Mouse (Mus musculus) urinary bladder, postnatal 4 days (tissue): Measurements from ENCODE around the gene Timm8a2.

Source experiments
- DNase-seq, 2 experiments: peaks; one replicate each; pipeline ENCODE4 v3.0.0; 2021 to 2022; ENCODE audit warnings: low spot score in 2 of 2

The Timm8a2 gene

DNA sequence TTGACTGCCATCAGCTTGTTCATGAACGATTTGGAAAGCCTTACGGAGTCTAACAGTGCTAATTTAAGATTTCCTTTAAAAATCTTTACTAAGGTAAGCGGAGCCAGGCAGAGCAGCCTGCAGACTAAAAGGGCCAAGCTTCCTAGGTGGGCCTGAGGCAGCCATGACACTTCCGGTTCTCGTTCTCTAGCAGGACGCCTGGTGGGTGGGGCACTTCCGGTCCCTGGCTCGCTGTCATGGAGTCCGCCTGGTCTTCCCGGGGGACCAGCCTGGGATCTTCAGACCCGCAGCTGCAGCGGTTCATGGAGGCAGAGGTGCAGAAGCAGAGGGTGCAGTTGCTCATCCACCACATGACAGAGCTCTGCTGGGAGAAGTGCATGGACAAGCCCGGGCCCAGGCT, at the start of gene Timm8a2:
Timm8a2 (plus strand) TSS at position 224 of the 400 bp plus-strand sequence.
- DNase-seq: no peak

DNA sequence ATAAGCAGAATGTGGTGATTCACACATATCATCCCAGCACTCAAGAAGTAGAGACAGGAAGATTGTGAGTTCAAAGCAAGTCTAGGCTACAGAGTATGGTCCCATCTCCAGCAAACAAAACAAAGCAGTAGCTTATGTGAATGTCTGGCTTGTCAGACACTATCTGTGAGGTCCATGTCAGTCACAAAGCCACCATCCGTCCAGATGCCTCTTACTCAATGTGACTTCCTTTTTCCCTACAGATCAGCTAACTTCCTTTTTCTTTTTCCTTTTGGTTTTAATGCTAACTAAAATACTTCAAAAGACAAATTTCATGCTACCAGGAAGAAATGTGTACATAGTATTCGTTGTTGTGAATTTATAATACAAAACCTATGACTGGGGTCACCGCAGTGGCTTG, 49.0 kb upstream of the Timm8a2 start:
- no peak for DNase-seq

GRCm38 (mm10) chr14:121986028-121986427, 48.4 kb upstream of the Timm8a2 start:
- no peak for DNase-seq

- no peak for DNase-seq
Observed at GRCm38 (mm10) chr14:121987287-121987686, 47.2 kb upstream of the Timm8a2 start.

GRCm38 (mm10) chr14:121987691-121988090, 46.8 kb upstream of the Timm8a2 start:
- no peak for DNase-seq

DNA sequence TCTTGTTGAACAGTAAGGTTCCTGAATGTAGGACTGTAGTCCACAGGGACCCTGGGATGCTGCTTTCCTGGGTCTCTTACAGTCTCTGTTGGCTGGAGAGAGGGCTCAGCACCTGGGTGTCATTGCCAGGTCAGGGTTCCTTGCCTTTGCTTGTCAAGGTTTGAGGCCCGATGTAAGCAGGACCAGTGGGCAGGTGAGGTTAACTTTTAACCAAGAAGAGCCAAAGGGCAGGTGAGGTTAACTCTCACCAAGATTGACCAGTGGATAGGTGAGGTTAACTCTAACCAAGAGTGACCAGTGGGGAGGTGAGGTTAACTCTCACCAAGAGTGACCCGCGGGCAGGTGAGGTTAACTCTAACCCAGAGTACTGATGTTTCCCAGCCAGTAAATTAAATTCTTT, 45.1 kb upstream of the Timm8a2 start:
- DNase-seq: no peak

GRCm38 (mm10) chr14:121989869-121990268, 44.6 kb upstream of the Timm8a2 start:
- no peak for DNase-seq

DNA sequence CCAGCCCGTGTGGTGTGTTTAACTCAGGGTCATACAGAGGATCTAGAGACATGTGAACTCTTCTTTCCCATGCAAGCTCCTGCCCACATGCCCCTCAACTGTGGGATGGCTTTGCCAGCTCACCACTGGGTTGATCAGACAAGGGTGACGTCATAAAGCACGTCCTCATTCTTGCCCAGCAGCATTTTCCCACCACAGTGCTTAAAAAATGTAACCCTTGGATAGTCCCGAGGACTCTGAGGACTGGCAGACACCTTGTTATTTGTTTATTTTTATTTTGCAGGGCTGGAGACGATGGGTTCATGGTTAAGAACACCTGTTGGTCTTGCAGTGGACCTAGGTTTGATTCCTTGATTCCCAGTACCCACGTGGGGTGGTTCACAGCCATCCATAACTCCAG, 43.6 kb upstream of the Timm8a2 start:
- DNase-seq: no peak

DNA sequence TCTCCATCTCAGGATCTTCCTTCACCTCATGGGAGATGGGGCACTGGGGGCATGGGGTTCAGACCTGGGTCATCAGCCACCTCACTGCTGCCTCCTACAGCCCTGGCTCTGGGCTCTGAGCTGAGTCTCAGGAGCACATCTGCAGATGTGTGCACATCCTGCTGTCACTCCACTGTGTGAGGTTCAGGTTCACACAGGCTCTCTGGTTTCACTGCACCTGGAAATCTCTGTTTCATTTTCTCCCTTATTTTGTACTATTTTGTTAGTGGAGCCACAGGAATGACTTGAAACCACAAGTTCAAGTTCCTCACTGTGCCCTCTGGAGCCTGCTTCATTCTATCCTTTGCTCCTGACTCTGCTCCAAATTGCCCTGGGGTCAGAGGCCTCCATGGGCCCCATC, 42.6 kb upstream of the Timm8a2 start:
- no peak for DNase-seq

DNA sequence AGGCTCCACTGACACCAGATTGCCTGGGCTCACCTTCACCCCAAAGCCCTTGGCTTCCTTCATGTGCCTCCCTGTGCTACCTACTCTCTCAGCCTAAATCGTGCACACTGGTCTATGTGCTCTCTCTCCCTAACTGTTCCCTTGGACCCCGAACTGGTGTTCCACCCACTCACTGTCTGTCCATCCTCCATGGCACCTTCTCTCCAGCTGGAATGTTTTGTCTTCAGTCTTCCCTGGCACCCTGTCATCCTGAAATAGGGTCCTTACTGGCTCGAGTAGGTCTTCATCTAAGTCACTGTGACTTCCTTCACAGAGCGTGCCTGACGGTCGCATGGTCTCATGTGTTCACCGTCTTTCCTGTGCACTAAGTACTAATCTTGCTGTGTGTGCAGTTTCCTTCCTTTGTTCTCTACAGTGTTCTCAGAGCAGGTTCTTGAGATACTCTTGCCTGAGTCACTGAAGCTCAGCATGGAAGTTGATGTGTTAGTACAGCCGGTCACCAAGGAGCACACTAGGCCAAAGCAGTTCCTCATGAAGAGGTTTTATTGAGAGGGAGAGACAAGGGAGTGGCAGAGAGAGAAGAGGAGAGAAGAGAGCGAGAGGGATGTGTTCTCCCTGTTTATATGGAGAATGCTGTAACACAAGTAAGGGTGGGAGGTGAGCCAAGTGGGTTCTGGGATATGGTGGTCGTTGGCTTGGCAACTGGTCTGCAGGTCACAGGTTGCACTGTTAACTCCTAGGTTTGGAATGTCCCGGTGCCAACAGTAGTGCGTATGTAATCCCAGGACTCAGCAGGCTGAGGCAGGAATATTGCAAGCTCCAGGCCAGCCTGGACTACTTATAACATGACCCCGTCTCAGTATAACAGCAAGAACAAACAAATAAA, 41.8 kb upstream of the Timm8a2 start:
- DNase-seq: no peak

- no peak for DNase-seq
Observed at GRCm38 (mm10) chr14:121993616-121994015, 40.9 kb upstream of the Timm8a2 start.

- no peak for DNase-seq
Observed at GRCm38 (mm10) chr14:121994171-121994700, 40.2 kb upstream of the Timm8a2 start.

- DNase-seq: no peak
Observed at GRCm38 (mm10) chr14:121994846-121995556, 39.5 kb upstream of the Timm8a2 start.

- DNase-seq: no peak
Observed at GRCm38 (mm10) chr14:121995557-121995870, 39.0 kb upstream of the Timm8a2 start.

DNA sequence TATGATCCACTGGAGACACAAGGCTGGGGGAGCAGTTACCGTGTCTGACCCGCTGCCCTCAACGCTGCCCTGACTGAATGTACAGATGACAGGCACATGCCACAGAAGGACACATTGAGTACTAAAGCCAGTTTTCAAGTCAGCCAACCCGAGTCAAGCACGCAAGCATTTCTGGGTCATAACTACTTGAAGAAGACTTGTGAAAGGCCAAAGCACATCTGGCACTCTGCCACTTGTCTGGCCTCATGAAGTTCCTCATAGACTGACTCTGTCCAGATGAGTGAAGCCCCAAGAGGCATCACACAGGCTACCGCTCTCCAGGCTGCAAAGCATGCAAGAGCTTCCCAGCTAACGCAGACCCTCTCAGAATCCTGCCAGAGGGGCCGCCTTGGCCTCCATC, 37.7 kb upstream of the Timm8a2 start:
- no peak for DNase-seq

DNA sequence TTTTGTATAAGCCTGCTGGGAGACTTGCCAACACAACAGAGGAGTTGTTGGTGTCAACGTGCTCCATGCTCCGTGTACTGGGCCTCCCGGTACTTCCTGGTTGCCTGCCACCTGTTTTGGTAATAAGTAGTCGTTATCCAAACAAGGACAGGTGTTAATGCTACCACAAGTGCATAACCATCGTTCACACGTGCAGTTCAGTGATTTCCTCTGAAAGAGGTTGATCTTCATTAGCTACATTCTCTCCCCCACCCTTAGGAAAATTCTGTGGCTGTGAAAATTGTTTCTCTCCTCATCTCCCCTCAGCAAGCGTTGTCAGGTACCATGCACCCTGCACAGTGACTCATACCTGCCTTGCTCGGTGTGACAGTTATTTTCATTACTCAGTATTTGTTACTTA, 35.0 kb upstream of the Timm8a2 start:
- no peak for DNase-seq

DNA sequence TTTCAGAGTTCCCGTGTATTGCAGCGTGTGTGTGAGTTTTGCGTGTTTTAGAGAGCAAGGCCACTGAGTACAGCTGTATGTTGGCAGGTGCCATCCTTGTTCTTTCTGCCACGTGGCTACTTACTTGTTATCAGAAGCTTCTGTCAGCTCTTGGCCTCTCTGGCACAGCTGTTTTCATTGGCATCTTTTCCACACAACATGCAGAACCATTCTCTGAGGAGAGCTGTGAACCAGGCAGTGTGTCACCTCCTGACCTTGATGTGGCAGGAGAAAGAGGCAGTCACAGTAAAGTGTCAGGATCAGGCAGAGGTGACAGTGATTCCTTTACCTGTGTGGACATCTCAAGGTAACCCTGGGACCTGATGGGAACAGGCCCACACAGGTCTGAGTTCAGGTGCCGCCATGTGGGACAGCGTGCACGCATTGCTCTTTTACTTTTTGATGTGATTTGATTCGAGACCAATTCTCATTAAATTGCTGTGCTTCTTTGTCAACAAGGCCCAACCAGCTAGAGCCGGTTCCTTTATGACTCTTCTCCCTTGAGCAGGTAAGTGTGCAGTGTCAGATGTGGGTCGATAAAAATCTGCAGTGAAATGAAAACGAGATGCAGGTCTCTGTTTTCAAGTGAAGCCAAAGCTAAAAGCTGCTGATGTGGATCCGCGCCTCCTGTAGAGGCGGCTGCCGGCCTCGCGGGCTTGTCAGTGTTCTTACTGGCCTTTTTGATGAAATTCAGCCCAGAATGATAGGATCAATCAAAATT, 33.9 kb upstream of the Timm8a2 start:
- no peak for DNase-seq

- no peak for DNase-seq
Observed at GRCm38 (mm10) chr14:122002224-122002623, 32.2 kb upstream of the Timm8a2 start.

GRCm38 (mm10) chr14:122003812-122004211, 30.7 kb upstream of the Timm8a2 start:
- DNase-seq: no peak

- no peak for DNase-seq
Observed at GRCm38 (mm10) chr14:122008261-122008660, 26.2 kb upstream of the Timm8a2 start.

DNA sequence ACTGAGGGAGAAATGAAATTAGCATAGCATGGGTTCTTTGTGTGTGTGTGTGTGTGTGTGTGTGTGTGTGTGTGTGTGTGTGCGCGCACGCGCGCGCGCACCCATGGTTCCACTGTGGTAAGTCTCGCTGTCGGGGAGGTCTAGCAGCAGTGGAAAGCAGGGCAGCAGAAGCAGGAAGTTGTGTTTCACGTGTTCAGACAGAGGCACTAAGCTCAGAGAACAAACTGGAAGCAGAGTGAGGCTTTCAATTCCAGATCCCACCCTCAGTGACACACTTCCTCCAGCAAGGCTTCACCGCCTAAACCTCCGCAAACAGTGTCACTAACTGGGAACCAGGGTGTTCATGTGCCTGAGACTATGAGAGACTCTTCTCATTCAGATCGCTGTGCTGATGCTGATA, 25.0 kb upstream of the Timm8a2 start:
- DNase-seq: no peak

- DNase-seq: no peak
Observed at GRCm38 (mm10) chr14:122010301-122010700, 24.2 kb upstream of the Timm8a2 start.
